Mouse (Mus musculus): ENCODE measurements around the gene Zbtb38.

DNA sequence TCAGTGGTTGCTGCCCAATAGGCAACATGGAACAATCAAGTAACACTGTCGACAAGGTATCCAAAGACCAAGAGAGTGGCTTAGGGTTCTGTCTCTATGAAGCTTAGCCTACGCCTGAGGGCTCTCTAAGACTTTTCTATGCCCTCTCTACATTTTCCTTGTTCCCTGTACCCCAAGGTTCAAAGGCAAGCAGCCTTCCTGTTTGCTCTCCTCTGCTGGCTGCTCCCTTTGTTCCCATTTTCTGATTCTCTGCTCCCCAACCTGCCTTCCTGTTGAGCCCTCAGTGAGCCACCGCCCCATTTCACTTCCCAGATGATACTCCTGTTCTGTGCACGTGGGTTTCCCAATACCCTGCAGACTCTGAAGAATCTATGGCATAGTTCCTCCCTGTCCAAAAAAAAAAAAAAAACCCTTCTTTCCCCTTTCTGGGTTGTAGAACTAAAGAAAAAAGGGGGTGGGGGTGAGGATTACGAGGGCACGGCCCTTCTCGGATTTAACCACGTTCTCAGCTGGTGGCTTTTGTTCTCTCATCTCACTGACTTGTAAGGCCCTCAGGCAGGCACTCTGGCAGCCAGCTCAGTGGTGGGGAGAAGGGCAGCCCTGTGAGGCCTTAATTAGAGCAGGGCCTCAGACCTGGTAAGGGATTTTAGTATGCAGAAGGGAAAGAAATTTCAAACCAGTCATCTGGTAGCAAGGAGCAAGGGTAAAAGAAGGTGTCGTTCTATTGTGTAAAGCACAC, 26.9 kb downstream of the Zbtb38 start:
- no peak for TF ChIP-seq POLR2A (IDR thresholded peaks at IDR 0.05; ENCODE audit: insufficient read depth, low read length)
- TF ChIP-seq CTCF (IDR thresholded peaks at IDR 0.05; ENCODE audit: low read depth, low read length), result no peak
- TF ChIP-seq EP300 (IDR thresholded peaks at IDR 0.05; ENCODE audit: insufficient read depth, low read depth, low read length), result peak; percentile 55; the same call in 1 of the 2 replicates

Measured in ES-Bruce4 (cell line).